Mouse (Mus musculus) midbrain, embryonic 14.5 days (tissue): ENCODE data around the gene Uqcc3. TPM values are rescaled to one million over a fixed set of nuclear protein-coding genes. Genes with fewer than 3 reads are reported as not detected.
A peak's percentile ranks its signal among the peaks of the same experiment; 100 is the strongest.
"Not testable (repeated sequence)": the region's sequence is repeated elsewhere in the genome, so short reads cannot be mapped to it uniquely, and the experiment has no call there.

Experiments
- ATAC-seq: fragments of 200-750 bp; cut with Nextera tagmentation; 2 replicates; pipeline ENCODE4 v1.8.0; 2017; ENCODE audit warnings: moderate number of reproducible peaks, moderate library complexity; ENCODE audit not compliant: low FRiP score, low TSS enrichment
- DNase-seq: peaks from one replicate; pipeline ENCODE4 v3.0.0-alpha.2; 2015
- H3K27ac ChIP-seq: fragments of 300-500 bp; sonication (generic); replicated peaks from 2 replicates; pipeline ENCODE4 v1.5.1; 2014; ENCODE audit warnings: mild to moderate bottlenecking, low read depth, low read length, moderate library complexity
- H3K27me3 ChIP-seq: fragments of 300-500 bp; sonication (generic); 2 replicates; pipeline ENCODE4 v1.6.1; 2014; ENCODE audit warnings: low read length, control low read depth, mixed read lengths; ENCODE audit not compliant: control insufficient read depth, insufficient read depth
- H3K36me3 ChIP-seq: fragments of 300-500 bp; sonication (generic); 2 replicates; pipeline ENCODE4 v1.6.1; 2014; ENCODE audit warnings: low read length, control low read depth; ENCODE audit not compliant: control insufficient read depth, insufficient read depth
- H3K4me1 ChIP-seq: fragments of 300-500 bp; sonication (generic); 2 replicates; pipeline ENCODE4 v1.6.1; 2014; ENCODE audit warnings: mild to moderate bottlenecking, antibody characterized with exemption, low read length, control low read depth; ENCODE audit not compliant: control insufficient read depth, insufficient read depth
- H3K4me2 ChIP-seq: fragments of 300-500 bp; sonication (generic); 2 replicates; pipeline ENCODE4 v1.6.1; 2014; ENCODE audit warnings: mild to moderate bottlenecking, low read length, moderate library complexity
- H3K4me3 ChIP-seq: fragments of 300-500 bp; sonication (generic); replicated peaks from 2 replicates; pipeline ENCODE4 v1.5.1; 2014; ENCODE audit warnings: low read depth, low read length
- H3K9ac ChIP-seq: fragments of 300-500 bp; sonication (generic); replicated peaks from 2 replicates; pipeline ENCODE4 v1.6.1; 2014; ENCODE audit warnings: mild to moderate bottlenecking, low read length, moderate library complexity
- H3K9me3 ChIP-seq: fragments of 300-500 bp; sonication (generic); 2 replicates; pipeline ENCODE4 v1.6.1; 2016; ENCODE audit warnings: low read length, control low read depth, mixed read lengths; ENCODE audit not compliant: control insufficient read depth
- WGBS: fragments of 180-500 bp; shearing (Covaris S2); extraction: QIAGEN DNeasy Blood & Tissue Kit; methylation state at CpG from one replicate; pipeline ENCODE4 v1.1.7; 2014; 5-methylcytosine and 5-hydroxymethylcytosine counted together
- polyA plus RNA-seq: library from polyadenylated mRNA; unstranded; fragments of >200 nt; fragmentation: Nextera tagmentation; extraction: Ambion mirVana; gene quantifications from 2 replicates; pipeline ENCODE4 v1.2.1, GENCODE M21; 2014

The Uqcc3 gene
- polyA plus RNA-seq, 1 experiment from 2014 or later = 62.6 TPM

GRCm38 (mm10) chr19:8897865-8898495, 17.3 kb upstream of the Uqcc3 start, which contains the start of gene Ganab:
Ganab (plus strand) TSS chr19:8898071.
- Histone ChIP-seq H3K4me1 (peaks cover 23% of the 10 kb centered on the region), H3K4me2 (peak within 1 kb of the TSS; percentile 75), H3K9ac (peak within 1 kb of the TSS; percentile 87), H3K27me3 (no peaks in the 10 kb centered on the region), H3K9me3 (no peaks in the 10 kb centered on the region), H3K27ac (peak within 1 kb of the TSS; percentile 85), H3K4me3 (peak within 1 kb of the TSS; percentile 85), H3K36me3 (peaks cover 29% of the 10 kb centered on the region)
- DNase-seq = peak; percentile 99
- peak; percentile 99 for ATAC-seq
- WGBS = under 1% methylated on average over 53 of the region's 53 CpGs

- ATAC-seq (peak; percentile 51), DNase-seq (peak; percentile 52)
- not testable (repeated sequence) for H3K9me3 ChIP-seq, H3K27me3 ChIP-seq
- H3K4me2 ChIP-seq = peak overlapping the region; percentile 75
- H3K36me3 ChIP-seq = peaks cover 23% of the 10 kb centered on the region
- H3K4me3 ChIP-seq = peak overlapping the region; percentile 85
- peak overlapping the region; percentile 85 for H3K27ac ChIP-seq
- H3K4me1 ChIP-seq = peaks cover 23% of the 10 kb centered on the region
- peak overlapping the region; percentile 49 for H3K9ac ChIP-seq
- WGBS = 25% methylated on average over 21 of the region's 21 CpGs
These were observed 16.6 kb upstream of the Uqcc3 start for GRCm38 (mm10) chr19:8897211-8897864.

GRCm38 (mm10) chr19:8896231-8896630, 15.5 kb upstream of the Uqcc3 start:
- H3K4me2 ChIP-seq, ATAC-seq, DNase-seq, H3K27me3 ChIP-seq, H3K27ac ChIP-seq, H3K9ac ChIP-seq, H3K4me3 ChIP-seq, H3K9me3 ChIP-seq: not testable (repeated sequence)
- Histone ChIP-seq H3K4me1 (peaks cover 23% of the 10 kb centered on the region), H3K36me3 (peaks cover 18% of the 10 kb centered on the region)
- 92% methylated on average over 5 of the region's 5 CpGs for WGBS

GRCm38 (mm10) chr19:8895397-8895960, 14.8 kb upstream of the Uqcc3 start:
- no peak overlapping the region for H3K9ac ChIP-seq
- peaks cover 23% of the 10 kb centered on the region for H3K4me1 ChIP-seq
- peaks cover 20% of the 10 kb centered on the region for H3K36me3 ChIP-seq
- no peak overlapping the region for H3K27ac ChIP-seq
- DNase-seq = no peak
- 96% methylated on average over 9 of the region's 9 CpGs for WGBS
- no peaks in the 10 kb centered on the region for H3K27me3 ChIP-seq
- no peaks in the 10 kb centered on the region for H3K9me3 ChIP-seq
- H3K4me2 ChIP-seq = no peak overlapping the region
- no peak overlapping the region for H3K4me3 ChIP-seq
- no peak for ATAC-seq

GRCm38 (mm10) chr19:8892829-8893766, 12.4 kb upstream of the Uqcc3 start, which contains the start of gene Ints5:
Ints5 (plus strand) TSS chr19:8893005.
- H3K36me3 ChIP-seq = peaks cover 21% of the 10 kb centered on the region
- peak within 1 kb of the TSS; percentile 79 for H3K4me3 ChIP-seq
- ATAC-seq = peak; percentile 65
- peak within 1 kb of the TSS; percentile 78 for H3K9ac ChIP-seq
- H3K9me3 ChIP-seq = no peaks in the 10 kb centered on the region
- H3K27me3 ChIP-seq = no peaks in the 10 kb centered on the region
- WGBS = 3% methylated on average over 54 of the region's 54 CpGs
- H3K4me2 ChIP-seq = peak within 1 kb of the TSS; percentile 84
- peak; percentile 94 for DNase-seq
- peak within 1 kb of the TSS; percentile 84 for H3K27ac ChIP-seq
- peaks cover 24% of the 10 kb centered on the region for H3K4me1 ChIP-seq

GRCm38 (mm10) chr19:8888511-8889385, 8.0 kb upstream of the Uqcc3 start, which contains the start of the genes 1810009A15Rik and Gm49416:
1810009A15Rik (plus strand) TSS chr19:8888853.
Gm49416 (plus strand) TSS chr19:8888926.
- Histone ChIP-seq H3K36me3 (peaks cover 3% of the 10 kb centered on the region), H3K27me3 (no peaks in the 10 kb centered on the region), H3K27ac (peak within 1 kb of the TSS; percentile 72), H3K4me3 (peak within 1 kb of the TSS; percentile 61), H3K4me2 (peak within 1 kb of the TSS; percentile 84), H3K9me3 (no peaks in the 10 kb centered on the region), H3K9ac (peak within 1 kb of the TSS; percentile 75), H3K4me1 (peaks cover 22% of the 10 kb centered on the region)
- 1% methylated on average over 58 of the region's 58 CpGs for WGBS
- peak; percentile 98 for DNase-seq
- ATAC-seq = peak; percentile 96

GRCm38 (mm10) chr19:8887585-8888463, 7.1 kb upstream of the Uqcc3 start:
- ATAC-seq (no peak), DNase-seq (no peak)
- WGBS = 15% methylated on average over 19 of the region's 19 CpGs

More at GRCm38 (mm10) chr19:8887585-8888463, 7.1 kb upstream of the Uqcc3 start:
- Histone ChIP-seq H3K4me2 (peak overlapping the region; percentile 84), H3K27me3 (no peaks in the 10 kb centered on the region), H3K4me3 (peak overlapping the region; percentile 61), H3K9ac (peak overlapping the region; percentile 75), H3K4me1 (peaks cover 15% of the 10 kb centered on the region), H3K9me3 (no peaks in the 10 kb centered on the region), H3K36me3 (peaks cover 3% of the 10 kb centered on the region), H3K27ac (peak overlapping the region; percentile 71)
